Mouse (Mus musculus) CD4-positive, CD25-positive, alpha-beta regulatory T cell, adult 2 months (primary cell): ENCODE data around the gene Noxred1.
"Not testable (repeated sequence)": the region's sequence is repeated elsewhere in the genome, so short reads cannot be mapped to it uniquely, and the experiment has no call there.

ENCODE experiments used
- DNase-seq: peaks from one replicate; pipeline ENCODE4 v3.0.0-alpha.2; 2012; ENCODE audit warnings: low read depth, low spot score

Gene Noxred1

GRCm38 (mm10) chr12:87238632-87239031 is at the start of gene Noxred1:
TSS of gene Noxred1 (minus strand) at chr12:87238732.
- no peak for DNase-seq

DNA sequence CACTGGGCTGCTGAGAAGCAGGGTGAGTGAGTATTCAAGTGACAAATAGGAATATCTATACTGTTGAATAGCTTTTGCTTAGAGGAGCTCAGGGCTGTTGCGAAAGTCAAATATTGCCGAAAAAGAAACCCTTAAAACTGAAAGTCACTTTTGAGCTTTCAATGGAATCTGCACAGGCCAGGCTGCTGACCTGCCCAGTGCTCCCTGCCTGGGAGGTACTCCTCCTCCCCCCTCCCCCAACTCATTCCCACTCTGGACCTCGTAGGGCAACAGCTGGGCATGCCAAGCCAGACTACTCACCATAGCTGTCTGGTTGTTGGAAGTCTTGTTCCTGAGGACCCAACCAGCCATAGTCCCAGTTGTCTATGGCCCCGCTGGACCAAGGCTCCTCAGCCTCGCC is 46.2 kb upstream of the Noxred1 start:
- no peak for DNase-seq

DNA sequence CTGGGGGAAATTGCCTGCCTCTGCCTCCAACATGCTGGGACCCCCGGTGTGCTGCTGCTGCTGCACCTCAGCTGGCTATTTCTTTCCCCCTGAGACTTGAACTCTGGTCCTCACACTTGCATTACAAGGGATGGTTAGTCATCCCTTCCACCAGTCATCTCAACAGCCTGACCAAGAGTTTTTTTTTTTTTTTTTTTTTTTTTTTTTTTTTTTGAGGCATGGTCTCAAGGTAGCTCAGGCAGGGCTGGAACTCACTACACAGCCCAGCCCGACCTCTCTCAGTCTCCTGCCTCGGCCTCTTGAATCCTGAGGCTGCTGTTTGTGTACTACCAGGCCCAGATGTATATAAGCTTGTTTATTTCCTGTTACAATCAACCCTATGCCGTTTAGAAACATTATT is 45.7 kb upstream of the Noxred1 start:
- no peak for DNase-seq

DNA sequence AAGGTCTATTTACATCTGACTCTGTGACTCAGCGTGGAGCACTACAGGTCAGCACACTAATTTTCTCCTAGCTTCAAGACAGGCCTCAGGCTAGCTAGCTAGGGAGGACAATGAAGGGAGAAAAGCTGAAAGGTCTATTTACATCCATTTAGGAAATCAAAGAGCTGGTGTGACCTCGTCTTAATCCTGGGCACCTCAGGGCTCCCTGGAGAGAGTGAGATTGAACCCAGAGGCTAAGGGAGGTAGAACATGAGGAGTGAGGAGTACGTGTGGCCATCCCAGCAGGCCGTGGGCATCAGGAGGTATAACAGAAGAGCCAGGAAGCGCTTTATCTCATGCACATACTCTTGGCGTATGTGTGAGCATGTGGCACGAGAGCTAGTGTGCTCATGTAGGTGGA is 45.2 kb upstream of the Noxred1 start:
- DNase-seq, result no peak

DNA sequence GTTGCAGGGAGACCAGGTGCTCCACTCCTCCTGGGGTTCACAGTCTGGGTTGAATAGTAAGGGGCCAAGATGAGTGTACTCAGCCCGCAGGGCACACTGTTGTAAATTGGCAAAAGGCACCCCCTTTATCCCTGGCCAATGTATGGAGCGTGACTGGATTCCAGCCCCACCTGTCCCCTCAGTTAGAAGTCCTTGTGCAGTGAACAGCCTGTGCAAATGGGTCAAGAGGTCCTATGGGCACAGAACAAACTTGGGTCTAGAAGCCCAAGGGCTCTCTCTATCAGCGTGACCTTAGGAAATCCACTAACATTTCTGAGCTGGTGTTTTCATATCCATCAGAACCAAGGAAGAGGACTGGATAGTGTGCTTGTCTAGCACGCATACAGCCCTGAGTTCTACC is 44.2 kb upstream of the Noxred1 start:
- DNase-seq, result no peak

DNA sequence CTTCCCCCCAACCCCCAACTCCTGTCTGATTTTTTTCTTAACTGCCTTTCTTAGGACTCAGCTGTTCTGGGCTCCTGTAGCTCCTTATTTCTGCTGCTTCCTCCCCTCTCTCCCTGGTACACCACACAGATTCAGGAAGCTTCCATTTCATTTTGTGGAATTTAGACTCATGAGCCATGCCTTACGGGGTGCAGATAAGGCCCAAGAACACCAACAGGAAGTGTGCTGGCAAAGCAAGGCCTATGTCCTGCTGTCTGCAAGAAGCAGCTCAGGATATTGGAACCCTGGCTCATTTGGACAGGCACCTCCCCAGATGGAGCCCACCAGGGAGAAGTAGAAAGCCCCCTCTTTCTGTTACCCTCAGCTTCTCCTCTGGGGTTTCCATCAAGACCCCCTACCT is 43.2 kb upstream of the Noxred1 start:
- no peak for DNase-seq

GRCm38 (mm10) chr12:87279879-87280278 is 41.3 kb upstream of the Noxred1 start:
- DNase-seq, result no peak

- DNase-seq, result no peak
Measured at GRCm38 (mm10) chr12:87279350-87279749, 40.8 kb upstream of the Noxred1 start.

DNA sequence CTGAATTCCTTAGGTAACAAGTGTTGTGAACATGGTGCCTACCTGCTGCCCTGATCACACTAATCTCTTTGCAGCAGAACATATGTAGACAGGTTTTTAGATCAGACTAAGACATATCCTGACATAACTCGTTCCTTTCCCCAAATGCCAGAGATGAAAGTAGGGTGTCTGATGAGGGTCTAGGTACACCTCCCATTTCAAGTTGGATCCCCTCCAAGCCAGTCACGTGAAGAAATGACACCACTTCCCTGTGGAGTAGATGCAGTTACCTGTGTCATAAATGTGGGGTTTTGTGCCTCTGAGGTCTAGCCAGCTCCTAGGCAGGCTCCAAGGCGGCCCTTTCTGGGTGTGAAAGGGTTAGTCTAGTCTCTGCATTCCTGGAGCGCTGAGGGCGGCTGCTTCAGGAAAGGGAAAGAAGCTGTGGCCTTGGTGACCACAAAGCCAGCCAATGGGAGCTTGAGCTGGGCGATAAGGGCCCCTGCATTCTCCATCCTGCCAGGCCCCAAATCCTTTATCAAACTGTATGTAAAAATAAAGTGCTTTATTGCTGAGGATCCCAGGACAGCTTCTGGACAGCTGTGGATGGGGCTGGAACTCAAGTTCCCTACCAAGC is 39.7 kb upstream of the Noxred1 start:
- no peak for DNase-seq

DNA sequence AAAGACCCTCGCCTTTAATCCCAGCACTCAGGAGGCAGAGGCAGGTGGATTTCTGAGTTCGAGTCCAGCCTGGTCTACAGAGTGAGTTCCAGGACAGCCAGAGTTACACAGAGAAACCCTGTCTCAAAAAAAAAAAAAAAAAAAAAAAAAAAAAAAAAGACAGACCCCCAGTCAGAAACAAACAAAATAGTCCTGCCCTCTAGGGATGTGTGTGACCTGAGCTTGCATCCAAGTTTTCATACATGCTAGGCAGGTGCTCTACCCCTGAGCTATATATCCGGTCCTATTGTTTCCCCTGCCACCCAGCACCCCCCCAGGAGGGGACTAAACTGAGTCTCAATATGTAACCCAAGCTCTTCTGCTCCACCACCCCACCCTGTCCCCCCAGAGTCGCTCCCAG is 38.7 kb upstream of the Noxred1 start:
- not testable (repeated sequence) for DNase-seq

DNA sequence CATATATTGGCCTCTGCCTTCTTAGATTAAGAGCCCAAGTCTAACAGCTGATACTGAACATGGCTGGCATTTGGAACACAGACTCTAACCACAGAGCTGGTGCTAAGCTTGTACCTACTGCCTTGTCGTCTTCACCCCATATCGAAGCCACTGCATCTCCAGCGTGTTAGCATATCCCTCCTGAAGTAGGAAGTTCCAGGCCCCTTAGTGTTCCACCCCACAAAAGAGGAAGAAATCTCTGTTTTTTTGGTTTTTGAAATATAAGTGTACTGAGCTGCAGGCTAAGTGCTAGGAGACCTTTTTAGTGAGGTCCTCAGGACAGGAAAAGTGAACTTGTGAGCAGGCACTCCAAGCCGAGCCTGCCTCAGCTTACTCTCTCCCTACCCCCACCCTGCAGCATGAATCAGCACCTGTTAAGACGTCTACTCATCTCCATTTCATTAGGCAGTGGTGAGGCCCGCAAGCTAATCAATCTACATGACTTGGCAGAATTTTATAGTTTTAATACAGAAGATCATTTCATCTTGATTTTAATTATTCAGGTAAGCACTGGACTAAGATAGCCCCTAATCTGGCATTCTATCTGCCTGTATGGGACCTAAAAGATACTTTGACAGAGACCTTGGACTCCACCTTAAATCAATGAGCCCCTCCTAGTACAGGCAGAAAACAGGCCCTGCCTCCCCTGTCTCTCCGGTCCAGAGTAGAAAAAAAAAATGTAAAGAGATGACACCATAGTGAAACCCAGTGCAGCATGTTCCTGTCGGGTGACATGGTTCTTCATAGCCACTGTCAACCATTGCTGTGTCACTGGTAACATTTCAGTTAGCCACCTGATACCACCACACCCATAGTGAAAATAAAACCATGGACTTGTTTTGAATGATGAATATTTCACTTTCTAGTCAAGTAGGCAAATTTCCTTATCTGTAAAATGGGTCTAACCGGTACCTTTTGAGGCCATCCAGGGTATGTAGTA is 36.6 kb upstream of the Noxred1 start:
- no peak for DNase-seq

DNA sequence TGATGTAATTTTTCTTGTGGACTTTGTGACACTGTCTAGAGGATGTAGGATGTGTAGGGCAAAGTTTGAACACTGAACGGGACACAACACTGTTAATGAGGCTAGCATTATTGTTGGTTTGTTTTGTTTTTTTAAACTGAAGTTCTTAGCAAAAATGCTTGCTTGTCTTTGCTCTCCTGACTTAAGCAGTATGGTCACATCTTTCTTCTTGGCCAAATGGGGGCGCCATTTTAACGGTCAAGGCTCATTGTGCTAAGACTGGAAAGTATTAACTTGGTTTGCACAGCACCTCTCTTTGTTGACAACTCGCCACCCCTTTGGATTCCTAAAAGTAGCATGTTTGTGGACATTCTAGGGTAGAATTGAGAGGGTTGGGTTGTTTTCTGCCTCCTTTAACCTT is 29.1 kb upstream of the Noxred1 start:
- DNase-seq, result peak; percentile 52

DNA sequence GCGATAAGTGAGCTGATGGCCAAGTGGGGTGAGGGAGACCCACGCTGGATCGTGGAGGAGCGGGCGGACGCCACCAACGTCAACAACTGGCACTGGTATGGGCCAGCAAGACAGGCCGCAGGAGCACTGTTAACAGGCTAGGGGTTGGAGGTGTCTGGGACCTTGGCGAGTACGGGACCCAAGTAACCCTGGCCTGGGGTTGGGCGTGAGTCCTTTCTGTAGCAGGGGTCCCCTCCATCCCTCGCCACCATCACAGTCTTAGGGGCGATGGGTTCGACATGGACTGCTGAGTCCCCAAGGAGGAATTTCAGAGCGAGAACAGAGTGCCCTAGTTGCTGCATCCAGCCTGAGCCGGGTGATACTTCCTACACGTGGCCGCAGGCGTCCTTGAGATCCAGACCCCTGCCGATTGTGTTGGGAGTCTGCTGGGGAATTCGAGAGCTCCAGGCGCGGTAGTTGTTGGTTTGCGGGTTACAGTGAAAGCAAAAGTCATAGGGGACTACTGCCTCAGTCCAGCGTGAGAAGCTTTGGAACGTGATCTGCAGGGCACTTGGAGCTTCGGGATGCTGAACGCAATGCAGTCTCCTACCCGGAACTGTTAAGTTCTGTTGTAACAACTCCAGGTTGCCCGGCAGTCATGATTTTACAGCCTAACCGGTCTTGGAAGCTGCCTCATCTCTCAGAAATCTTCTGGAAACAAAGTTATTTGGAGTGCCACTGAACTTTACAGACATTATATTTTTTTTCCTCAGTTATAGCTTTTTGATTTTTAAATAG is 28.5 kb upstream of the Noxred1 start:
- peak; percentile 35 for DNase-seq

DNA sequence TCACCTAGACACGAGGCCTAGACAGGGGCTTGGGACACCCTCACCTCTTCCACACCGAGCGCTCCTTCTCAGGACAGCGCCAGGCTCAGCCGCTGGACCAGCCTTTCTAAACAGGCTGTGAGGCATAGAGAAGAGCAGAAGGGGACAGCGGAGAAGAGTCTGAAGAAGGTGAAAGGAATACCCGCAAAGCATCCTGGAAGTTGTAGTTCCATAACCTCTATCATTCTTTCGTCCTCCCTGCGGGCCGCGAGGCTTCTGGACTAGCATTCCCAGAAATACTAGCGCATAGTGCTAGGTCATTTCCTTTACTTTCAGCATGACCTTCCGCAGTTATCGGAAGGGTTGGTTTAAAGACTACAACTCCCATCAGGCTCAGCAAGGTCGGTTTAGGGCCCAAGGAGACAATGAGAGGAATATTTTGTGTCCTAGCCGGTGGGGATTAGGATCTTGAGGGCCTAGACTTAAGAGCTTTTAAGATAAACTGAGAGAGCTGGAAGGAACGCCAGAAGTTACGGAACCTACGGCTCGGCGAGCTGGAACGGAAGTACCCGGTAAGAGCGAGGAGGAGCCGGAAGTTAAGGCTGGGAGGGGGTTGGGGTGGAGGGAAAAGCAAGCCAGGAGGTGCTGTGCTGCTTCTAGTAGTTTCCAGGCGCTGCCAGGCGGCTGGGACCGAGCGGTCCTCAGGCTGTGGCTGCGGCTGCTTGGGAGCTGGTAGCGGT is 27.7 kb upstream of the Noxred1 start, which contains the start of the genes Vipas39 and Ahsa1:
Gene Vipas39, minus strand, starts transcription at position 149 of the 719 bp plus-strand sequence.
Gene Ahsa1, plus strand, starts transcription at position 372 of the 719 bp plus-strand sequence.
- peak; percentile 95 for DNase-seq

- DNase-seq, result no peak
Measured at GRCm38 (mm10) chr12:87265444-87265843, 26.9 kb upstream of the Noxred1 start.

GRCm38 (mm10) chr12:87260562-87260961 is 22.0 kb upstream of the Noxred1 start:
- DNase-seq, result no peak

- no peak for DNase-seq
Measured at GRCm38 (mm10) chr12:87256629-87257028, 18.1 kb upstream of the Noxred1 start.

DNA sequence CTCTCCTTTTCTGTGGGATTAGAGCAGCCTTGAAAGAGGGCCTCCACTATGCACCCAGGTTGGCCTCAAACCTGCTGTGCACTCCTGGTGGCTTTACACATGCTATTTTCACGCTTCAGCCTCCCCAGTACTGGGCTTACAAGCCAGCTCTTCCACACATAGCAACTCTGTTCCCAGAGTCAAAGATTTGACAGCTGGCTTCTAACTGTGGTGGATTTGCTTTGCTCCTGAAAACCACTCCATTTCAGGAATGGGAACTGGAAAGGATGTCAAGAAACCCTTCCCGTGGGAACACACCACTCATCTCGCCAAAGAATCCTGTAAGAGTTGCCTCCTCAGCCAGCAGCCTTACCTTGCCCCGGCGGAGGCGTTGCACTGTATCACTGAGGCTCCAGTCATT is 15.3 kb upstream of the Noxred1 start:
- DNase-seq, result no peak

GRCm38 (mm10) chr12:87250161-87250560 is 11.6 kb upstream of the Noxred1 start:
- DNase-seq, result no peak

DNA sequence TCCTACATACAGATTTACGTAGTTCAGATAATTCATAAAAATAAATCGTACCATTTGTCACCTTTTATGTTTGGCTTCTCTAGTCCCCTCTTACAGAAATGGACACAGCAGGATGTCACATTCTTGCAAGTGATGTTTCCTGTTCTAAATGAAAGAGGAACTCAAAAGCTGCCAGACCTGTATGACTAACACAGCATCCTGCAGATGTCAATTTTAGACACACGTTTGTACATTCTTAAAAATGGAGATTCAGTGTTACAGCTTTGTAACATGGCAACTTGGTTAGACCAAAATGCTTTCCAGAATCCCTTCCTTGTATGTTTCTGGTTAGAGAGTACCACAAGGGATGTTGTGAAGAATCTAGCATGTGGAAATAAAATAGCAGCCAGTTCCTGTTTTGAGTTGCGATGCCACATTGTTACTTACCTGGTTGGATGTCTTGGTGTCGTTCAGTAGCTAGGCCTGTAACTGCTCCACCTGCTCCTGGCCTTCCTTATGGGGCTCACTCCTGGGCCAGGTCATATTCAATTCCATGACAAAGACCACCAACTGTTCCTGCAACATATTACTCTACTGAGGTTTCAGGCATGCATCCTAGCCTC is 1.5 kb downstream of the Noxred1 start:
- DNase-seq, result peak; percentile 9

DNA sequence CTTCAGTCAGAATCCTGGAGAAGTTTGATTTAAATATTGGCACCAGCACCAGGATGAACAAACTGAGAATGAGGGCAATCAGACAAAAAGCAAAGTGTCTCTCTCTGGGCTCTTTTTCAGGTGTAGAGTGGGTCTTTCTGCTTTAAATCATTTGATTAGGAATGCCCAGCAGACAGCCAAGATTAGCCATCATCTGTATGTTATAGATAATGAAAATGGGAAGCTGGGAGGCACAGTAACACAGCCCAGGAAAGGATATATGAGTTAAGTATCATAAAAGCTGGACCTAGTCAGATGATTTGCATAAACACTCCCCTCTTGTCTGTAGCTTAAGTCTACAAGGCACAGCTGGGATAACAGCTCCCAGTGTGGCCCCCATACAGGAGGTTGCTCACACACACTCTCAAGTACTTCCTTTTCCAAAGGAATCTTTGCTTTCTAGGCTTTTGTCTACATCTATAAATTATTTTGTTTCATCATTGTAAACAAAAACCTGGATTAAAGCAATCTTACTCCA is 8.1 kb downstream of the Noxred1 start:
- DNase-seq, result no peak
